Mouse (Mus musculus) midbrain, embryonic 11.5 days (tissue): ENCODE measurements around the gene Rnf115. TPM values are rescaled to one million over a fixed set of nuclear protein-coding genes. Genes with fewer than 3 reads are reported as not detected.
A peak's percentile ranks its signal among the peaks of the same experiment; 100 is the strongest.

Experiments used
- ATAC-seq: fragments of 200-750 bp; cut with Nextera tagmentation; 2 replicates; pipeline ENCODE4 v1.8.0; 2017; ENCODE audit warnings: moderate TSS enrichment, moderate library complexity; ENCODE audit not compliant: low FRiP score
- DNase-seq: peaks from one replicate; pipeline ENCODE4 v3.0.0; 2015; ENCODE audit warnings: low spot score; ENCODE audit errors: missing footprints
- H3K27ac ChIP-seq: fragments of 300-500 bp; sonication (generic); 2 replicates; pipeline ENCODE4 v1.5.1; 2014; ENCODE audit warnings: low read depth, low read length
- H3K27me3 ChIP-seq: fragments of 300-500 bp; sonication (generic); 2 replicates; pipeline ENCODE4 v1.6.1; 2014; ENCODE audit warnings: mild to moderate bottlenecking, low read length, moderate library complexity, mixed read lengths; ENCODE audit not compliant: control insufficient read depth, insufficient read depth
- H3K36me3 ChIP-seq: fragments of 300-500 bp; sonication (generic); 2 replicates; pipeline ENCODE4 v1.6.1; 2014; ENCODE audit warnings: mild to moderate bottlenecking, low read length, moderate library complexity, mixed read lengths; ENCODE audit not compliant: control insufficient read depth, insufficient read depth
- H3K4me1 ChIP-seq: fragments of 300-500 bp; sonication (generic); 2 replicates; pipeline ENCODE4 v1.6.1; 2014; ENCODE audit warnings: low read length; ENCODE audit not compliant: control insufficient read depth, insufficient read depth
- H3K4me2 ChIP-seq: fragments of 300-500 bp; sonication (generic); 2 replicates; pipeline ENCODE4 v1.6.1; 2014; ENCODE audit warnings: mild to moderate bottlenecking, moderate library complexity
- H3K4me3 ChIP-seq: fragments of 300-500 bp; sonication (generic); 2 replicates; pipeline ENCODE4 v1.5.1; 2014; ENCODE audit warnings: low read depth, low read length
- H3K9ac ChIP-seq: fragments of 300-500 bp; sonication (generic); 2 replicates; pipeline ENCODE4 v1.6.1; 2014; ENCODE audit warnings: low read length
- H3K9me3 ChIP-seq: fragments of 300-500 bp; sonication (generic); 2 replicates; pipeline ENCODE4 v1.6.1; 2016; ENCODE audit warnings: low read length; ENCODE audit not compliant: control insufficient read depth
- WGBS: fragments of 180-500 bp; shearing (Covaris S2); extraction: QIAGEN DNeasy Blood & Tissue Kit; methylation state at CpG from one replicate; pipeline ENCODE4 v1.1.7; 2014; 5-methylcytosine and 5-hydroxymethylcytosine counted together
- polyA plus RNA-seq: library from polyadenylated mRNA; unstranded; fragments of >200 nt; fragmentation: Nextera tagmentation; extraction: Ambion mirVana; gene quantifications from 2 replicates; pipeline ENCODE4 v1.2.1, GENCODE M21; 2014

The Rnf115 gene
- polyA plus RNA-seq, 1 experiment from 2014 or later, result 90.3 TPM

DNA sequence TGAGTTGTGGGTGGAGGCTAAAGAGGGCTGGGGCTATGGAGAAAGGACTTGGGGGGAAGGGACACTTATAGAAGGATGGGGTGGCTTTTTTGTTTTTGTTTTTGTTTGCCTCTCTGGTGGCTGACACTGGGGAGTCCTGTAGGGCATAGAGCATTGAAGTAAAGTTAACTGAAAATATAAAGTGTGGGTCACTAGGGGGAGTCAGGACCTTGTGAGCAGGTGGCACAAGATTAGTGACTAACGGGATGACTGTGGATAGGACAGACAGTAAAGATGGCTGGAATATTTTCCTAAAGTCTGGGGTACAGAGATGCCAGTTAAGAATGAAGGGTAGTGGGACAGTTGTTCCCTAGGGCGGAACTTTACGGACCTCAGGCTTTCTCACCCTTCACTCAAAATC, 37.2 kb upstream of the Rnf115 start:
- WGBS, result 52% methylated on average over 3 of the region's 3 CpGs
- no peak overlapping the region for H3K27ac ChIP-seq
- H3K4me3 ChIP-seq, result no peak overlapping the region
- H3K36me3 ChIP-seq, result no peaks in the 10 kb centered on the region
- peaks cover 6% of the 10 kb centered on the region for H3K4me1 ChIP-seq
- H3K9ac ChIP-seq, result no peak overlapping the region
- H3K9me3 ChIP-seq, result no peaks in the 10 kb centered on the region
- H3K27me3 ChIP-seq, result no peaks in the 10 kb centered on the region
- H3K4me2 ChIP-seq, result no peak overlapping the region
- DNase-seq, result no peak
- no peak for ATAC-seq

GRCm38 (mm10) chr3:96692506-96692905, 35.0 kb upstream of the Rnf115 start:
- no peak for ATAC-seq
- H3K9ac ChIP-seq, result no peak overlapping the region
- no peak overlapping the region for H3K4me3 ChIP-seq
- H3K27me3 ChIP-seq, result no peaks in the 10 kb centered on the region
- WGBS, result 9% methylated on average over 3 of the region's 3 CpGs
- H3K27ac ChIP-seq, result no peak overlapping the region
- no peaks in the 10 kb centered on the region for H3K9me3 ChIP-seq
- DNase-seq, result no peak
- no peak overlapping the region for H3K4me2 ChIP-seq
- no peaks in the 10 kb centered on the region for H3K36me3 ChIP-seq
- H3K4me1 ChIP-seq, result peaks cover 7% of the 10 kb centered on the region

DNA sequence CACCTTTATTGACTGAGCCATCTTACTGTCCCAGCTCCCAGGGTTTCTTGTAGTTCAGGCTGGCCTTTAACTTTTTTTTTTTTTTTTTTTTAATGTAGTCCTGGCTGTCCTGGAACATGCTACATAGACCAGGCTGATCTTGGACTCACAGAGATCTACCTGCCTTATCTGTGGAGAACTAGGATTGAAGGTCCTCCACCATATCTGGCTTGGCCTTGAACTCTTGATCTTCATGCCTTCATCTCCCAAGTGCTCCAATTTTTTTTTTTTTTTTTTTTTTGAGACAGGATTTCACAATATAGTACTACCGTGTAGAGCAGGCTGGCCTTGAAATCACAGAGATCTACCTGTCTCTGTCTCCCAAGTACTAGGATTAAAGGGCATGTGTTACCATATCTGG, 33.9 kb upstream of the Rnf115 start:
- 91% methylated on average over 1 of the region's 1 CpGs for whole genome bisulfite sequencing
- Histone ChIP-seq H3K36me3 (no peaks in the 10 kb centered on the region), H3K27ac (no peak overlapping the region), H3K9me3 (no peaks in the 10 kb centered on the region), H3K4me1 (peaks cover 13% of the 10 kb centered on the region), H3K9ac (no peak overlapping the region), H3K4me3 (no peak overlapping the region), H3K4me2 (no peak overlapping the region), H3K27me3 (no peaks in the 10 kb centered on the region)
- ATAC-seq, result no peak
- no peak for DNase-seq

GRCm38 (mm10) chr3:96696198-96696765, 31.2 kb upstream of the Rnf115 start, which contains the start of gene Pias3:
TSS of gene Pias3 (plus strand) at chr3:96696384.
- WGBS, result under 1% methylated on average over 35 of the region's 35 CpGs
- ATAC-seq (peak; percentile 82), DNase-seq (no peak)
- Histone ChIP-seq H3K36me3 (peaks cover 2% of the 10 kb centered on the region; the same call in 1 of the 2 replicates), H3K4me3 (peak within 1 kb of the TSS; percentile 81), H3K9me3 (no peaks in the 10 kb centered on the region), H3K27ac (peak within 1 kb of the TSS; percentile 90), H3K4me1 (peaks cover 11% of the 10 kb centered on the region; the same call in 1 of the 2 replicates), H3K9ac (peak within 1 kb of the TSS; percentile 86), H3K4me2 (peak within 1 kb of the TSS; percentile 71), H3K27me3 (no peaks in the 10 kb centered on the region)

- H3K27ac ChIP-seq, result peak overlapping the region; percentile 90
- peak; percentile 99 for DNase-seq
These were observed 30.4 kb upstream of the Rnf115 start for GRCm38 (mm10) chr3:96696766-96697732.

DNA sequence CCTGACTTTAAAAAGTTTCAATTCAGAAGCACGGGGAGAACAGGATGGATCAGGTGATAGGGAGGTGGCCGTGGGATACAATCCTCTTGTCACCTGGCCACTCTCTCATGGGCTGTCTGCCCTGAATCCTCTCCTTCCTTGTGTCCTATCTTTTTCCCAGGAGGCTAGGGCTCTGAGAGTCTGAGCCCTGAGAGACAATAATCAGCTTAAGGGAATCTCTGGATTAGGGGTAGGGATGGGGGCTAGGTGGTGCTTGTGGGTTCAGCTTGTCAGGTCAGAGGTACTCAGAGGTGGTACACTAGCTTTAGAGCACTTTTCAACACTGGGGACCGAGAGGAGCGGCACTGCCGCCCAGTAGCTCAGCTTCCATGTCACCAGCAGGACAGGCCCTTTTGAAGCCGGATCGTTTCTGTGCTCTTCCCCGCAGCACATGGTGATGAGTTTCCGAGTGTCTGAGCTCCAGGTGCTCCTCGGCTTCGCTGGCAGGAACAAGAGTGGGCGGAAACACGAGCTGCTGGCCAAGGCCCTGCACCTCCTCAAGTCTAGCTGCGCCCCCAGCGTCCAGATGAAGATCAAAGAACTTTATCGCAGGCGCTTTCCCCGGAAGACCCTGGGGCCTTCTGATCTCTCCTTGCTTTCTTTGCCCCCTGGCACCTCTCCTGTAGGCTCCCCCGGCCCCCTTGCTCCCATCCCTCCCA, 28.3 kb upstream of the Rnf115 start:
- Histone ChIP-seq H3K27ac (no peak overlapping the region), H3K9me3 (no peaks in the 10 kb centered on the region), H3K4me3 (no peak overlapping the region), H3K27me3 (no peaks in the 10 kb centered on the region), H3K9ac (no peak overlapping the region), H3K4me1 (peaks cover 11% of the 10 kb centered on the region; the same call in 1 of the 2 replicates), H3K36me3 (peaks cover 10% of the 10 kb centered on the region), H3K4me2 (no peak overlapping the region)
- ATAC-seq (no peak), DNase-seq (no peak)
- WGBS, result 55% methylated on average over 19 of the region's 19 CpGs

More at GRCm38 (mm10) chr3:96696766-96697732, 30.4 kb upstream of the Rnf115 start:
- Histone ChIP-seq H3K9ac (peak overlapping the region; percentile 86), H3K27me3 (no peaks in the 10 kb centered on the region), H3K36me3 (peaks cover 3% of the 10 kb centered on the region), H3K4me1 (peaks cover 11% of the 10 kb centered on the region; the same call in 1 of the 2 replicates), H3K9me3 (no peaks in the 10 kb centered on the region), H3K4me2 (peak overlapping the region; percentile 71), H3K4me3 (peak overlapping the region; percentile 81)
- WGBS, result under 1% methylated on average over 81 of the region's 85 CpGs
- ATAC-seq, result peak; percentile 93

GRCm38 (mm10) chr3:96700376-96700775, 27.1 kb upstream of the Rnf115 start:
- peaks cover 11% of the 10 kb centered on the region; the same call in 1 of the 2 replicates for H3K4me1 ChIP-seq
- DNase-seq, result no peak
- ATAC-seq, result no peak
- H3K9me3 ChIP-seq, result no peaks in the 10 kb centered on the region
- H3K36me3 ChIP-seq, result peaks cover 13% of the 10 kb centered on the region
- no peak overlapping the region for H3K4me2 ChIP-seq
- no peak overlapping the region for H3K4me3 ChIP-seq
- no peak overlapping the region for H3K27ac ChIP-seq
- H3K9ac ChIP-seq, result no peak overlapping the region
- WGBS, result 60% methylated on average over 7 of the region's 7 CpGs
- H3K27me3 ChIP-seq, result no peaks in the 10 kb centered on the region

GRCm38 (mm10) chr3:96701003-96701402, 26.5 kb upstream of the Rnf115 start:
- no peak overlapping the region for H3K9ac ChIP-seq
- peaks cover 11% of the 10 kb centered on the region; the same call in 1 of the 2 replicates for H3K4me1 ChIP-seq
- DNase-seq, result no peak
- H3K4me3 ChIP-seq, result no peak overlapping the region
- H3K27me3 ChIP-seq, result no peaks in the 10 kb centered on the region
- no peaks in the 10 kb centered on the region for H3K9me3 ChIP-seq
- no peak overlapping the region for H3K4me2 ChIP-seq
- H3K27ac ChIP-seq, result no peak overlapping the region
- no peak for ATAC-seq
- peaks cover 13% of the 10 kb centered on the region for H3K36me3 ChIP-seq
- 93% methylated on average over 4 of the region's 4 CpGs for WGBS
